Mouse (Mus musculus) myocyte (in vitro differentiated cells): Measurements from ENCODE around the gene Dennd1a.

Experiments used
- CEBPB ChIP-seq: IDR thresholded peaks from 2 replicates; pipeline ENCODE4 v1.6.1; 2011; ENCODE audit warnings: mild to moderate bottlenecking, moderate library complexity; ENCODE audit not compliant: poor library complexity, insufficient read depth, severe bottlenecking
- MAX ChIP-seq: IDR thresholded peaks from one replicate; pipeline ENCODE4 v1.6.1; 2011; ENCODE audit warnings: low read depth, mild to moderate bottlenecking, control low read depth
- MYOD1 ChIP-seq, 3 experiments: IDR thresholded peaks; one replicate each; pipeline ENCODE4 v1.6.1; 2011; ENCODE audit warnings: control low read depth in 2 of 3, low read depth in 2 of 3, mild to moderate bottlenecking in 2 of 3, moderate library complexity in 1 of 3; ENCODE audit not compliant: insufficient read length in 2 of 3, control insufficient read depth in 1 of 3
- MYOG ChIP-seq, 3 experiments: IDR thresholded peaks; one replicate each; pipeline ENCODE4 v1.6.1; 2011; ENCODE audit warnings: control low read depth in 2 of 3, low read depth in 2 of 3, mild to moderate bottlenecking in 2 of 3; ENCODE audit not compliant: insufficient read length in 2 of 3, control insufficient read depth in 1 of 3, insufficient read depth in 1 of 3
- POLR2A ChIP-seq: IDR thresholded peaks from one replicate; pipeline ENCODE4 v1.6.1; 2011; ENCODE audit warnings: low read depth, mild to moderate bottlenecking, control low read depth, moderate library complexity; ENCODE audit not compliant: insufficient read length
- REST ChIP-seq: IDR thresholded peaks from one replicate; pipeline ENCODE4 v1.6.1; 2011; ENCODE audit warnings: mild to moderate bottlenecking, control low read depth, moderate library complexity; ENCODE audit not compliant: insufficient read depth, insufficient read length
- SRF ChIP-seq: IDR thresholded peaks from one replicate; pipeline ENCODE4 v1.6.1; 2011; ENCODE audit warnings: low read depth; ENCODE audit not compliant: control insufficient read depth, insufficient read length
- TCF12 ChIP-seq: IDR thresholded peaks from one replicate; pipeline ENCODE4 v1.6.1; 2011; ENCODE audit warnings: mild to moderate bottlenecking, control low read depth; ENCODE audit not compliant: poor library complexity, insufficient read depth, severe bottlenecking
- TCF3 ChIP-seq: IDR thresholded peaks from one replicate; pipeline ENCODE4 v1.6.1; 2011; ENCODE audit warnings: low read depth, control low read depth; ENCODE audit not compliant: insufficient read length

GRCm38 (mm10) chr2:37849357-37849756 is 437.8 kb downstream of the Dennd1a start:
- TF ChIP-seq POLR2A (no peak), MYOD1 (IDR thresholded peaks at IDR 0.05; ENCODE audit: control insufficient read depth in 1 of 3, insufficient read length in 2 of 3, low read depth in 2 of 3) (no peak), CEBPB (no peak), MAX (no peak), SRF (no peak), TCF3 (no peak), MYOG (IDR thresholded peaks at IDR 0.05; ENCODE audit: control insufficient read depth in 1 of 3, insufficient read depth in 1 of 3, insufficient read length in 2 of 3, low read depth in 2 of 3) (no peak), TCF12 (no peak), REST (no peak)
